Mouse (Mus musculus) c-Kit-positive CD71-positive TER-119-negative erythroid progenitor cells, embryonic 14.5 days (primary cell): ENCODE results near the gene Tmem243.
"Not testable (repeated sequence)": the region's sequence is repeated elsewhere in the genome, so short reads cannot be mapped to it uniquely, and the experiment has no call there.

Source experiments
- DNase-seq: peaks from one replicate; pipeline ENCODE4 v3.0.0-alpha.2; 2013; ENCODE audit warnings: low read depth

Gene Tmem243

GRCm38 (mm10) chr5:9107296-9108089 lies 7.0 kb downstream of the Tmem243 start:
- DNase-seq: no peak

GRCm38 (mm10) chr5:9108490-9108889 lies 8.0 kb downstream of the Tmem243 start:
- DNase-seq: no peak

- no peak for DNase-seq
Observed at GRCm38 (mm10) chr5:9109582-9109981, 9.1 kb downstream of the Tmem243 start.

DNA sequence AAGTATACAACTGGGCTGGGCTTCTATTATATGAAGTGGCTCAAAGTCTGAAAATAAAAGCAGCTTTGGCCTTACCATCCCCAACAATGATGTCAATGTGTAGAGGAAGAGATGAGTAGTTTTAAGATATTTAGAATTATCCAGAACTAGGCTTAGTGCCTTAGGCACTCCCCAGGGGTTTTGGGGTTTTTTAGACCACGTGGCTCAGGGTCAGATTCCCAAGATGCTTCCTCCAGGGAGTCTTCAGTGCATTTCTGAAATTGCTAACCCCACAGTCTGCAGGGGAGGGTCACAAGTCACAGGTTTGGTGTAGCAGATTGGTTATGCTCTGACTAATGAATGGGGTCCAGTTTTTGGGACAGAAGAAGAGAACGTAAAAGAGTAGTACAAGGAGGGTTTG lies 10.8 kb downstream of the Tmem243 start:
- no peak for DNase-seq

DNA sequence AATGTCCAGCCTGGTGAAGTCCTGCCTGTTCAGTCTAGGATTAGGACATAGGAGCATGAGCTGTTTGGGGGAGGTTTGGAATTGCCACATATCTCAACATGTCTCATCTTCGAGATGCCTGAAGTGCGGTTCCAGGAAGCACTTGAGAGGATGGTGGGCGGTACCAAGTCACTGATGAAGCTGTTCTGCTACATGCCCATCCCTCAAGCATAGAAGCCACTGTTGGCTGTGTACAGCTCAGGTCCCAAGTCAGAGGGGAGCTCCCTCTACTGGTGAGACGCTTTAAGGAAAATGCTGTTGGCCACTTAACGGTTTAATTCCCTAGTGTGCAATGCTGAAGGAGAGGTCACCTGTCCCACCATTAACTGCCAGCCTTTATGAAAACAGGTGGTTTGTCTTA lies 11.3 kb downstream of the Tmem243 start:
- DNase-seq: peak; percentile 37

DNA sequence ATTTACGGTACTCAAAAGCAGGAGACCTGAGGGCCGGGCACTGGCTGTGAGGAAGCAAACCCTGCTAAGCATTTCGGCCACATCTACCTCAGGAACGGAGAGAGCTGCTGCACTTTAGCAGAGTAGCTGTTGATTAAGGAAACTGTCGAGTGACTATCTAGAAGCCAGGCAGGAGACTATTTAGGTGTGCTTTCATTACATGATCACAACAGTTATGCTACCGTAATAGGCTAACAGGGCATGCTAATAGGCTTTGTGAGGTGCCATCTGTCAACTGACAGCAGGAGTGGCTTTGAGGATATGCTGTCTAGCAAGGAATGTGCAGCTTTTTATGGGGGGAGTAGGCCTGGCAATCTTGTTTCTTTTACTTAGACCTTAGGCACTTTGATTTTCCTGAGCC lies 13.7 kb downstream of the Tmem243 start:
- no peak for DNase-seq

- DNase-seq: no peak
Observed at GRCm38 (mm10) chr5:9124134-9124533, 23.7 kb downstream of the Tmem243 start.

DNA sequence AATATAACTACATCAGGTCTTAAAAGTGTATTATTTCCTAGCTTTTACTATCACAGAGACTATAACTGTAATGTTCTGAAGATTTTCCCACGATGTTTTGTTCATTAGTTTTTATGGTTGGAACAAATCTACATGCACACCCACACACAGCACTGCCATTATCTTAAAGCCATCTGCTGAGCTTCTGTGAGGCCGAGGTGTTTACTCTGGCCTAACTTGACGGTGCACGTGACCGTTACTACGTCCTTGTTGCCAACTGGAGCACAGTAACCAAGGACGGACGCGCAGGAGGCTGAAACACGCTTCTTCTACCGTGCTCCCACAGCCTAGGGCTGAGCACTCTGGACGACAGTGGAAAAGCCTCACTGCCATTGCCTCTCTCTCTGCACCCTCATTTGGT lies 28.1 kb downstream of the Tmem243 start:
- no peak for DNase-seq

- no peak for DNase-seq
Observed at GRCm38 (mm10) chr5:9131786-9132185, 31.3 kb downstream of the Tmem243 start.

- no peak for DNase-seq
Observed at GRCm38 (mm10) chr5:9135588-9135987, 35.1 kb downstream of the Tmem243 start.

GRCm38 (mm10) chr5:9140724-9141123 lies 40.3 kb downstream of the Tmem243 start:
- no peak for DNase-seq

DNA sequence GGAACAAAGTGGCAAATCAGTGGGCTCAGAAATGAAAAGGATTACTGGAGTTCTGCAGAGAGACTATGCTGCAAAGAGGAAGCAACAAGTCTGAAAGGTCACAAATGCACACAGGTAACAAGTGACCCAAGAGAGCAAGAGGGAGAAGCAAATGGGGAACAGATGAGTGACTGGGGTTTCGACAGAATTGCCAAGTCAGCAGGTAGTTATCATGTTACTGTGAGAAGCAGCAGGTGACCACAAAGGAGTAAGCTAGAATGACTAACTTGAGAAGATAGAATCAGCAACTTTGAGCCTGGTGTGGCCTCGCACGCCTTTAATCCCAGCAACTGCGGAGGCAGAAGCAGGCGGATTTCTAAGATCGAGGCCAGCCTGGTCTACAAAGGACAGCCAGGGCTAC lies 41.9 kb downstream of the Tmem243 start:
- DNase-seq: no peak

DNA sequence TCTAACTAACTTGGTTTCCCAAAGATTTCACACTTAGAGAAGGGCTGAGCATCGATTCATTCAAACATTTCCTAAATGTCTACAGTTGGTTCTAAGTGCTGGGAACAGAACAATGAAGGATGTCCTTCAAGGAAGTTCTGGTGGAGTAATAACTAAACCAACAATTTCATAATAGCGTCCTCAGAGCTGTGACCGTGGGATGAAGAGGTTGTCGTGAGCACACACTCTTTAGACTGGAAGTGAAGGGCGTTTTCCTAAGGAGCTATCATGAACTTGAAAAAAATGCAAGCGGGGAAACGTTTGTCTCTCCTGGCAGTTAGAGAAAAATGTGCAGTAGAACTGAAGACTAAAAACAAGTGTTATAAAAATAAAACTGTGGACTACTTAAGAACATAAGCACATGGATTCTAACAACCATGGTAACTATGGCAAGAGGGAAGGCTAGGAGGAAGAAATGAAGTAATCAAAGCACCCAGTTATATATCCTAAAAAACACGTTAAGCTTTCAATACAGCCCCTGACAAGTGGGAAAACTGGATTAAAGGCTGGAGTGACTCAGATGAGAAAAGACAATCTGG lies 48.9 kb downstream of the Tmem243 start:
- no peak for DNase-seq

DNA sequence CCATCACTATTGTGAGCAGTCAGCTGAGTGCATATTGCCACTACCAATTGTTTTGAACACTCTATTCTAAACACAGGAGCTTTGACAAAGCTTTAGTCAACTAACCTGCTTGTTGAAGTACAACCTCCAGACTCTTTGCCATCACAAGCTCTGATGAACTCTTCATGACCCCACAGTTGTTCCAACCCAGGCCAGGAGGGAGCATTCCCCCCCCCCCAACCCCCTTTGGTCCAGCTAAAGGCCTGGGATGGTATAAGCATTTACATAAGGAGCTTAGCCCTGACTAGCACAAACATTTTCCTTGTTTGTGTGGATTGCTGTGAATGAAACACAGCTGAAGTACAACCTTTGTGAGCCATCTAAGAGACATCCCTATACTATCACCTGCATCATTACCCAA lies 56.3 kb downstream of the Tmem243 start:
- no peak for DNase-seq

DNA sequence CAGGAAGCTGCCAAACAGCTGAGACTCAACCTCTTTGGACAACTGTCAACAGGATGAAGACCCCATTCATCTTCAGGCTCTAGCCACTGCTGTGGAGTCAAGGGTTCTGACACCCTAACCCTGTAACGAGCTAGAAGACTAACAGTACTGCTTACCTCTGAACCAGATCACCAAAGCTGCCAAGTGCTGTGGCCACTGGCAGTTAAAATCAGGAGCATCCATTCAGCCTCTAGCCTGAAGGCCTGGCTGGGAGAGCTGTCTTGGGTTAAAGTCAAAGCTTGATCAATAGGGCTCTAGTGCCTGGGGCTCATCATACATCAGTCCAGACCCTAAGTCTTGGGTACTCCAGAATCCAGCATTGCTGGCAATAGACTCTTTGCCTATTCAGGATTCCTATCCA lies 56.9 kb downstream of the Tmem243 start:
- DNase-seq: no peak

GRCm38 (mm10) chr5:9160831-9161455 lies 60.5 kb downstream of the Tmem243 start:
- DNase-seq: no peak

DNA sequence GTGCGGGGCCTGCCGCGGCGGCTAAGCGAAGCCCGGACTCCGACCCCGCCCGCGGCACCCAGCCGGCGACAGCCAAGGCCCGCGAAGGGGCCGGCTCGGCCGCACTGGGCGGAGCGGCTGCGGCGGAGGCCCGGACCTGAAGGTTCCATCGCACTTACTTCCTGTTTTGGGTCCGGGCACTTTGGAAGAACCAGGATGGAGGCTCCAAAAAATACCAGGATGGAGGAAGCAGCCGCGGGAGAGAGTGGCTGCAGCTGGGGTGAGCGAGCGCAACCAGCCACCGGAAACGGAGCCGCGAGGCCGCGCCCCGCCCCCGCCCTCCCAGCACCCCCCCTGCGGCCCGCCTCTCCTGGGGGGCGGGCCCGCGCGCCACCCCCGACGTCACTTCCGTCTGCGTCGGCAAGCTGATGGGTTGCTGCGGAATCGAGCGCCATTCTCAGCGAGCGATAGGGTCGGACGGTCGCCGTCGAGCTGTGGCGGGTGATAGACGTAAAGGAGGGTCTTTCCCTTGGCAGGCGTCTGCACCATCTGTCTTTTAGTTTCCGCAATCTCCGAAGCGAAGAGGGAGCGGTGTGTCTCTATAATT lies 61.1 kb downstream of the Tmem243 start, which contains the start of gene Dmtf1:
Gene Dmtf1, minus strand, starts transcription at position 321 of the 586 bp plus-strand sequence.
- peak; percentile 69 for DNase-seq

DNA sequence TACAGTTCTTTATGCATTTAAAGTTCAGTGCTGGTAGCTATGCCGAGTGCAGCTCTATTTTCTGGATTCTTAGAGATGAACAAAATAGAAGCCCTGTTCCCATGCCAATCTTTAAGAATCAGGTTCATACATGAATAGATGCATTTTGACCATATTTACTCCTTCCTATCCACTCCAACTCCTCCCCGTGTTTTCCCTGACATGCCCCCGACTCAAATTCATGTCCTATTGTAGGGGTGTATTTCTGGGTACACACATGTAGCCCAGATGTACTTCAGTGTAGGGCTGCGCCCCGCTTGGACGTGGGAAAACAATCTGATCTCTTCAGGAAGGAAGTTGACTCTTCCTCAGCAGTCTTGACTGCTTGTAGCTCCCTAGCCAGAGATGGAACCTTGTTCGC lies 61.6 kb downstream of the Tmem243 start:
- no peak for DNase-seq

- no peak for DNase-seq
Observed at GRCm38 (mm10) chr5:9163411-9163810, 62.9 kb downstream of the Tmem243 start.

- not testable (repeated sequence) for DNase-seq
Observed at GRCm38 (mm10) chr5:9165151-9165550, 64.7 kb downstream of the Tmem243 start.

DNA sequence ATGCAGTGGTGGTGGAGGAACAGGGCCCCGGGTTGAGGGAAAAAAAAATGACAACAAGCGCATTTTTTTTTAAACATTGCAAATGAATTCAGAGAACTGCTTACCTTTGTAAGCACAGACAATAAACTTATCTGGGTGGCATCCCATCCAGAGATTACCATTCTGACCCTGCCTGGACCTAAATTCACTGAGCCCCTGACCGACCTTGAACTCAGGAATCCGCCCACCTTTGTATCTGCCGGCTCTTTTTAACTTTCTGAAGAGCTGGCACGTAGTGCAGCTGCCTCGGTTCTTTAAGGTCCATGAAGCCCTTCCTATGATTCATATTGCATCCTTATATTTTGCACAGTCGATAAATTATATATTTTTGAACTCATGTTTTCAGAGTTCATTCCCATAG lies 65.9 kb downstream of the Tmem243 start:
- DNase-seq: no peak

DNA sequence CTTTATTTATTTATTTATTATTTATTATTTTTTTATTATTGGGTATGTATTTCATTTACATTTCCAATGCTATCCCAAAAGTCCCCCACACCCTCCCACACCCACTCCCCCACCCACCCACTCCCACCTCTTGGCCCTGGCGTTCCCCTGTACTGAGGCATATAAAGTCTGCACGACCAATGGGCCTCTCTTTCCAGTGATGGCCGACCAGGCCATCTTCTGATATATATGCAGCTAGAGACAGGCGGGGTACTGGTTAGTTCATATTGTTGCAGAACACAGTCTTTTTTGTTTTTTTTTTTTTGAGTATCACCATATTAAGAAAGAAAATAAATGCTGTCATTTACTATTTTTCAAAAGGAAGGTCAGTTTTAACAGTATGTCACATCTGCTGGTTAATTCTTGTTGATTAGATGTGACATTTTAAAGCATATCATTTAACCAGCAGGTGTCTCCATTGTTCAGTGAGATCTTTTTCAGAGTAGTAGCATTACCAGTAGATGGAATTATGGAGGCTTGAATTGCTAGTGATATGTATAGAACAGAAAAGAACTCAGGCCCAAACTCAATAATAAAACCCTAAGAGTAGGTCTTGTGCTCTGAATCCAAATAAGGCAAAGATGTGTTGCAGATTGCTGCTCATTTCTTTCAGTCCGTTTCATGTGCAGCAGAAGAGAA lies 69.0 kb downstream of the Tmem243 start:
- DNase-seq: not testable (repeated sequence)
